Mouse (Mus musculus) myocyte (in vitro differentiated cells): ENCODE measurements at regions not wholly inside any gene's neighbourhood (a gene's known extent, or its start where the extent isn't known, plus 50 kb on each side); places are given as distances from the start of the nearest gene placed in this dataset.

Experiments used
- CEBPB ChIP-seq: IDR thresholded peaks from 2 replicates; pipeline ENCODE4 v1.6.1; 2011; ENCODE audit warnings: mild to moderate bottlenecking, moderate library complexity; ENCODE audit not compliant: poor library complexity, insufficient read depth, severe bottlenecking
- E2F4 ChIP-seq: IDR thresholded peaks from one replicate; pipeline ENCODE4 v1.6.1; 2011; ENCODE audit warnings: mild to moderate bottlenecking, control low read depth, moderate library complexity; ENCODE audit not compliant: insufficient read depth
- MAX ChIP-seq: IDR thresholded peaks from one replicate; pipeline ENCODE4 v1.6.1; 2011; ENCODE audit warnings: low read depth, mild to moderate bottlenecking, control low read depth
- MYOG ChIP-seq, 3 experiments: IDR thresholded peaks; one replicate each; pipeline ENCODE4 v1.6.1; 2011; ENCODE audit warnings: control low read depth in 2 of 3, low read depth in 2 of 3, mild to moderate bottlenecking in 2 of 3; ENCODE audit not compliant: insufficient read length in 2 of 3, control insufficient read depth in 1 of 3, insufficient read depth in 1 of 3
- POLR2A ChIP-seq: IDR thresholded peaks from one replicate; pipeline ENCODE4 v1.6.1; 2011; ENCODE audit warnings: low read depth, mild to moderate bottlenecking, control low read depth, moderate library complexity; ENCODE audit not compliant: insufficient read length
- REST ChIP-seq: IDR thresholded peaks from one replicate; pipeline ENCODE4 v1.6.1; 2011; ENCODE audit warnings: mild to moderate bottlenecking, control low read depth, moderate library complexity; ENCODE audit not compliant: insufficient read depth, insufficient read length
- TCF12 ChIP-seq: IDR thresholded peaks from one replicate; pipeline ENCODE4 v1.6.1; 2011; ENCODE audit warnings: mild to moderate bottlenecking, control low read depth; ENCODE audit not compliant: poor library complexity, insufficient read depth, severe bottlenecking
- USF1 ChIP-seq: IDR thresholded peaks from one replicate; pipeline ENCODE4 v1.6.1; 2011; ENCODE audit warnings: low read depth, mild to moderate bottlenecking, control low read depth, moderate library complexity

- TF ChIP-seq TCF12 (no peak), CEBPB (no peak), POLR2A (no peak), REST (no peak), MYOG (IDR thresholded peaks at IDR 0.05; ENCODE audit: control insufficient read depth in 1 of 3, insufficient read depth in 1 of 3, insufficient read length in 2 of 3, low read depth in 2 of 3) (no peak), MAX (no peak), USF1 (no peak), E2F4 (no peak)
These were observed 55.3 kb upstream of the Mtpn start for GRCm38 (mm10) chr6:35595012-35595411.
